Mouse (Mus musculus) heart, postnatal 25 days (tissue): ENCODE measurements around the gene Gm7137. TPM values are rescaled to one million over a fixed set of nuclear protein-coding genes. Genes with fewer than 3 reads are reported as not detected.
"Not testable (repeated sequence)": the region's sequence is repeated elsewhere in the genome, so short reads cannot be mapped to it uniquely, and the experiment has no call there.

Source experiments
- DNase-seq: peaks from one replicate; pipeline ENCODE4 v3.0.0; 2022; ENCODE audit warnings: low spot score
- intact Hi-C: fragments of 180-260 bp; cut with DNase I; formaldehyde crosslinking; loops from one replicate; pipeline ENCODE4 v1.15.1; 2025
- total RNA-seq, 2 experiments: library from RNA; stranded (reverse); gene quantifications; 2 replicates each; pipeline ENCODE4 v1.2.3; 2021

Gm7137 gene
- total RNA-seq = not detected

GRCm38 (mm10) chr10:77787876-77788275 lies at the start of gene Gm7137:
Gene Gm7137 (minus strand): TSS chr10:77788200.
- intact Hi-C loops, DNase-seq: not testable (repeated sequence)

- intact Hi-C loops = no loop called here
- no peak for DNase-seq
These were observed 47.6 kb upstream of the Gm7137 start, which contains the start of gene Krtap10-10 for GRCm38 (mm10) chr10:77835647-77836046. Gene Krtap10-10 (plus strand): TSS chr10:77835947.

DNA sequence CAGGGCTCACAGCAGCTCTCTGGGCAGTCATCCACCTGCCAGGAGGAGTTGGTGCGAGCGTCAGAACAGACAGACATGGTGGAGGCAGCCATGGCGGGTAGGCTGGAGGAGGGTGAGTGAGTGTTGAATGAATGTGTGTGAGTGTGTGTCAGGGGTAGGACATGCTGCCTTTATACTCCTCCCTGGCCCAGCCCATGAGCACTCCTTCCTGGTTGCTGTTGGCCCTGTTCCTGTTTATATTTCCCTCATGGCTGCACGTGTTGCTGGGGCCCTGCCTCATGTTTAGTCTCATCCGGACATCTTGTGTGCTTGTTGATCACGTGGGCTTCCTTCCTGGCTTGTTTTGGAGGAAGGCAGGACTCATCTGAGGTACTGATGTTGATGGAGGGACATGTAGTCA lies 39.0 kb upstream of the Gm7137 start, which contains the start of gene Krtap10-4:
Gene Krtap10-4 (minus strand): TSS at position 145 of the 400 bp plus-strand sequence.
- intact Hi-C loops = no loop called here
- DNase-seq = no peak

- intact Hi-C loops = loop anchor here (5.0 kb wide), 2 partner anchors 92 to 192 kb away; partner anchors contain the start of gene Gm10100
- DNase-seq = no peak
These were observed 31.2 kb upstream of the Gm7137 start for GRCm38 (mm10) chr10:77819203-77819602.

DNA sequence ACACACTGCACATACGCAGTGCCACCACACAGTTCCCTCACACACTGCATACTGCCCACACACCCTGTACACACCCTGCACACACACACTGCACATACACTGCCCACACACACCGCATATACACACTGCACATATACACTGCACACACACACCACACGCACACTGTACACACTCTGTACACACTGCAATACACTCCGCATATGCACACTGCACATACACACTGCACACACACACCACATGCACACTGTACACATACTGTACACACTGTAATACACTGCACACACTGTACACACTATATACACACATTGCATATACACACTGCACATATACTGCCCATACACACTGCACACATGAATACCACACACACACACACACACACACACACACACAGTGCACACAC lies 30.5 kb upstream of the Gm7137 start:
- intact Hi-C loops = loop anchor here (5.0 kb wide), 2 partner anchors 91 to 191 kb away; partner anchors contain the start of gene Gm10100
- no peak for DNase-seq

DNA sequence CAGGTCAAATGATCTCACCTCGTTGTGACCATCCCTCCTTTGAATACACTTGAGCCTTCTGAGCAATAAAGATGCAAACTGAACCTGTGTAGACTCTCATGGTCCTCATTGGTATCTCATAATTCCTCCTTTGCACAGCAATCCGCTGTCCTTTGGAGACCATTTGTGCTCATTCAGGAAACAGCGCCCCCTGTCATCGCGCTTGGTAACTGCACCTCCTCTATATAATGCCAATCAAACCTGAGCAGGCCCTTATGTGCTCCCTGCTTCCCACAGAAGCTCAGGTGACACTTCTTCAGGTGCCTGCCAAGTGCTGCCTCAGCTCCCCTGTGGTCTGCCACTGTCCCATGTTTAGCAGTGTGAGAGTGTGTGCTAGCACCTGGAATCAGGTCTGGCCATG lies 27.5 kb upstream of the Gm7137 start:
- no peak for DNase-seq

GRCm38 (mm10) chr10:77814382-77814781 lies 26.4 kb upstream of the Gm7137 start, which contains the start of gene Gm2696:
Gene Gm2696 (plus strand): TSS chr10:77814682.
- DNase-seq = no peak
- intact Hi-C loops = no loop called here

More for the DNA sequence above, 27.5 kb upstream of the Gm7137 start:
- intact Hi-C loops = loop anchor here (5.0 kb wide), 2 partner anchors 88 to 188 kb away; partner anchors contain the start of gene Gm10100

DNA sequence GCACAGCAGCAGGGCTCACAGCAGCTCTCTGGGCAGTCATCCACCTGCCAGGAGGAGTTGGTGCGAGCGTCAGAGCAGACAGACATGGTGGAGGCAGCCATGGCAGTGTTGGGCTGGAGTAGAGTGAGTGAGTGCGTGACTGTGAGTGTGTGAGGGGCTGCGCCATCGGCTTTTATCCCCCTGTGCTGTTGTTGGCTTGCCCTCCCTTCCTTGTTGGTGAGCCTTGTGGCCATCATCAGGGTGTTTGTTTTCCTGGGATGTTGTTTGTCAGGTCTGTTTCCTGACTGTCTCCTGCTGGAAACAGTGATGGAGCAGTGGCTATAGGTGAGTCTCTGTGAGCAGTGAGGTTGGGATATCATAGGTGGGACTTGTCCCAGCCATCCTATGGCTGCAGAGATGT lies 23.7 kb upstream of the Gm7137 start, which contains the start of gene Gm9507:
Gene Gm9507 (minus strand): TSS at position 101 of the 400 bp plus-strand sequence.
- intact Hi-C loops = no loop called here
- DNase-seq = no peak

DNA sequence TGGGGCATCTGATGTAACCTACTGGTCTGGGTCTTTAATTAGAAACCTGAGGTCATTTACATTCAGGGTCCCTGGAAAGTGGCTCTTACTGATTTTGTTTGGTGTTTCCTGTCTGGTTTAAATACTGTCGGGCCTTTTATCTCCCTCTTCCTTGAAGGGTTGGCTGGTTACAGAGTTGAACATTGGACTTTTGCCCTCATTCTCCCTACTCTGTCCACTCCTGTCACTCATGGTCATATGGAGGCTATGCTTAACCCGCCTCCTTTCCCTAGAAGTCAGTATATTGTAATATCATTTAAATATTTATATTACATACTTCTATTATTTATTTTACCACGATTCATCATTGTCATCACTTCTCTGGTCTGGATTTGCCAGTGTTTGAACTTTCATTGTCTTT lies 16.1 kb upstream of the Gm7137 start:
- no peak for DNase-seq
- intact Hi-C loops = no loop called here

DNA sequence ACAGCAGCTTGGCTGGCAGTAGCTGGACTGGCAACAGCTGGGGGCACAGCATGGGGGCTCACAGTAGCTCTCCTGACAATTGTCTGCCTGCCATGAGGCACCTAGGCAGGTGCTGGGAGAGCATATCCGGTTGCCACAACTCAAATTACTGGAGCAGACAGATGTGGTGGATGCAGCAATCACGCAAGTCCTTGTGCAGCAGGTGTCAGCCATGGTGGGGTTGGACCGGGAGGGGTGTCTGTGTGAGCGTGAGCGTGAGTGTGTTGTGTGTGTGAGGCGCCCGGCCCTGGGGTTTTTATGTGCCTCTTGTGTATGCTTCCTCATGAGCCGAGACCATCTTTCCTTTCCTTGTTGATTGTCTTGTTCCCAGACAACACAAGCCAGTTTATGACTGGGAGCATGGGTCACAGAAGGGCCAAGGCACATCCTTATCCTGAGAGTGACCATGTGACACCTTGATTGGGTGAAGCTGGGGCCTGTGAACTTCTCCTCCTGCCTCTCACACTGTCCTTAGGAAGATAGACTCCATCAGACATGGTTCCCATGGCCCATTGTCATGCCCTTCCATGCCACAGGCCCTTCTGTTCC lies 11.0 kb upstream of the Gm7137 start, which contains the start of gene Gm19668:
Gene Gm19668 (minus strand): TSS at position 213 of the 588 bp plus-strand sequence.
- DNase-seq = no peak
- intact Hi-C loops = no loop called here

DNA sequence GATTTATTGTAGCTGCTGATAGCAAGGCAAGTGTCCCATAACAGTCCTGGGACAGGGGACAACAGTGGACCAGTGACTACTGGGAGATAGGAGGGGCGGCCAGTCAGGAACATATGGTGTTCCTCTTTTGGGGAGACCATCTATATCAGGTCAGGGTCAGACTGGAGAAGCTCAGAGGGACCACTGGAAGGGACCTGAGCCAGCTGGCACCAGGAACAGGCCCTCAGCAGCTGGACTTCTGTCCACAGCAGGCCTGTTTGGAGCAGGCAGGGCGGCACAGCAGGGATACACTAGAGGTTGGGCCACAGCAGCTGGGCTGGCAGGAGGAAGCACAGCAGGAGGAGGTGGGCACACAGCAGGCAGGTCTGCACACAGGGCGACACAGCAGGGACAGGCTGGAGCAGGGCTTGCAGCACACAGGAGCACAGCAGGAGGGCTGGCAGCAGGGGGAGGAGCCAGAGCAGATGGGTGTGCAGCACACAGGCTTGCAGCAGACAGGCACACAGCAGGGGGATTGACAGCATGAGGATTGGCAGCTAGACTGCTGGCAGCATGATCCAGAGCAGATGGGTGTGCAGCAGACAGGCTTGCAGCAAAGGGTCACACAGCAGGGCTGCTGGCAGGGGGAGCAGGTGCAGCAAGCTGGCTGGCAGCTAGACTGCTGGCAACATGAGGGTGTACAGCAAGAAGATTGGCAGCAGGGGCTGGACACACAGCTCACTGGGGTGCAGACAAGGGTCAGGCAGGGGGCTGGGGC lies 10.3 kb upstream of the Gm7137 start:
- DNase-seq, intact Hi-C loops: not testable (repeated sequence)

DNA sequence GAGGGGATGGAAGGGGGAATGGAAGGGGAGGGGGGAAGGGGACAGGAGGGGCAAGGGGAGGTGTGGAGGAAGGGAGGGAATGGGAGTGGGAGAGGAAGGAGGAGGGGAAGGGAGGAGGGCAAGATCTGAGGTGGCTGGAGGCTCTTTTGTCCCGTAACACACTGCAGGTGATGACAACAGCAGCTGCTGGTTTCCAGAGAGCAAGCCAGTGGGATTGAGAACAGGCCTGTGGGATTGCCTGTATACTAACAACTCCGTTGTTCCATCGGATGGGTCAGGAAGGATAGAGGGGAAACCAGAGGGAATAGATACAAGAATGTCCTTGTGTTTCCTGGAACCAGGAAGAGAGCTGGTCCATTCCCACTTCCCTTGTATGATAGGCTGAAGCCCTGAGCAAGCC lies 9.7 kb upstream of the Gm7137 start:
- intact Hi-C loops = no loop called here
- no peak for DNase-seq

- intact Hi-C loops = no loop called here
- DNase-seq = no peak
These were observed 7.0 kb upstream of the Gm7137 start, which contains the start of gene Gm9639 for GRCm38 (mm10) chr10:77794976-77795375. Gene Gm9639 (minus strand): TSS chr10:77795076.

GRCm38 (mm10) chr10:77788621-77789020 lies 621 bp upstream of the Gm7137 start:
- intact Hi-C loops = no loop called here
- DNase-seq = no peak

DNA sequence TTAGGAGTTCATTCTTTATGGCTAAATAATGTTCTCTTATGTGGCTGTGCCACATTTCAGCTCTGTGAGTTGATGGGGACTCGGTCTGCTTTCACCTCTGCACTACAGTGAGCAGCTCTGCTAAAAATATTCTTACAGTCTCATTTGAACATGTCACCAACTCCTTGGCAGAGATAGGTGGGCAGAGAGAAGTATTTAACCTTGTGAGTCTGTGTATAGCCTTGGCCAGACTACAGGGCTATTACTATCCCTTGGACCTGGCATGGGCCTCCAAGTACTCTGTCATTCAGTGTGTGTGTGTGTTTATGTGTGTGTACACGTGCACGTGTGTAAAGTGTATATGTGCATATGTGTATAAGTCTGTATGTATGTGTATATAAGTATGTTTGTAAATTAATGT lies 4.6 kb downstream of the Gm7137 start:
- intact Hi-C loops, DNase-seq: not testable (repeated sequence)

GRCm38 (mm10) chr10:77782442-77782841 lies 5.6 kb downstream of the Gm7137 start, which contains the start of gene Gm3250:
Gene Gm3250 (minus strand): TSS chr10:77782542.
- intact Hi-C loops, DNase-seq: not testable (repeated sequence)

GRCm38 (mm10) chr10:77776844-77777243 lies 11.2 kb downstream of the Gm7137 start, which contains the start of gene Gm7138:
Gene Gm7138 (minus strand): TSS chr10:77776944.
- intact Hi-C loops, DNase-seq: not testable (repeated sequence)

GRCm38 (mm10) chr10:77772142-77772541 lies 15.9 kb downstream of the Gm7137 start:
- DNase-seq, intact Hi-C loops: not testable (repeated sequence)

DNA sequence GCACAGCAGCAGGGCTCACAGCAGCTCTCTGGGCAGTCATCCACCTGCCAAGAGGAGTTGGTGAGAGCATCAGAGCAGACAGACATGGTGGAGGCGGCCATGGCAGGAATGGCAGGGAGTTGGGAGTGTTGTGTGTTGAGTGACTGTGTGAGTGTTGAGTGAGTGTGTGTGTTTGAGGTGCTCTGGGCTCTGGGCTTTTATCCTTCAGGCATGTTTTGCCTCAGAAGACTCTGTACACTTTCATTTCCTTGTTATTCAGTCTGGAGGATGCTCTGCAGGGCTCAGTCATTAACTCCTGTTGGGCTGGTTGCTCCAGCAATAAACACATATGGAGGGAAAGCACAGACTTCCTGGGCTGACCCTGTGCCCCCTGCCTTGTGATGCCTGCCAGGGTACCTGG lies 16.8 kb downstream of the Gm7137 start, which contains the start of gene Gm3238:
Gene Gm3238 (minus strand): TSS at position 101 of the 400 bp plus-strand sequence.
- intact Hi-C loops, DNase-seq: not testable (repeated sequence)

DNA sequence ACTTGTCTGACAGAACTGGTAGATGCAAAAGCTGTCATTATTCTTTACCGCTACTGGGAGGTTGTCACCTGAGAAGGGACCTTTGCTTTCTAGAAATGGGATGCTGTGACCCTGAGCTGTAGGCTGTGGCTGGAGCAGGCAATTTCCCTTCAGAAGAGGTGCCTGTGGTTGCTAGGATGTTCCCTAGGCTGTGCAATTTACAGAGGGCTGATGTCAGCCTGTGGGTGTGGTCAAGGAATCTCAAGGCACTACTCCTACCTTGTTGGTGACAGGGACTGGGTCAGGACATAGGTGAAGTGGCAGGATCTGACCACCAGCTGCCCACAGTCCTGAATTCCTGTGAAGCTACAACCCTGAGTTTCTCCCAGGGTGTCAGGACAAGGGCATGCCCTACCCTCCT lies 18.3 kb downstream of the Gm7137 start:
- intact Hi-C loops = no loop called here

More for the DNA sequence above, 18.3 kb downstream of the Gm7137 start:
- DNase-seq = no peak
